ENCODE assay signal across 19 mouse cellular contexts in genomic region chr7:67877587-67877986, GRCm38 (mm10).
"Had no signal": no experiment of that assay in that cellular context is flagged by ENCODE, and none has a peak within 500 bp of the region (broad histone marks: within the 10 kb centered on the region; RNA-seq: fewer than 3 reads in every experiment).

No protein-coding gene starts in this region.

- H3K9me3 ChIP-seq: limb, embryonic 12.5 days; limb, embryonic 15.5 days; stomach, embryonic 15.5 days had no signal

- H3K4me1 ChIP-seq: limb, embryonic 12.5 days; limb, embryonic 15.5 days; megakaryocyte, embryonic 14.5 days; stomach, embryonic 15.5 days had no signal

- ATAC-seq: intestine, postnatal 0 days; liver, postnatal 0 days had no signal

- H3K27me3 ChIP-seq: limb, embryonic 12.5 days; limb, embryonic 15.5 days; stomach, embryonic 15.5 days had no signal

- DNase-seq: kidney, adult 2 months; kidney, postnatal 36 days; layer of hippocampus, postnatal 36 days; liver, postnatal 0 days; lung, embryonic 14.5 days; midbrain, embryonic 14.5 days; spleen, adult 18-20 months; thymus, adult 18-20 months; thymus, postnatal 36 days had no signal

- H3K4me3 ChIP-seq: left cerebral cortex, adult 2 months; limb, embryonic 12.5 days; limb, embryonic 15.5 days; megakaryocyte, embryonic 14.5 days; stomach, embryonic 15.5 days had no signal

- H3K4me2 ChIP-seq: limb, embryonic 12.5 days; limb, embryonic 15.5 days; liver, embryonic 11.5 days; lung, embryonic 14.5 days; midbrain, embryonic 11.5 days; stomach, embryonic 15.5 days had no signal

- H3K36me3 ChIP-seq: limb, embryonic 12.5 days; limb, embryonic 15.5 days; stomach, embryonic 15.5 days had no signal

- H3K27ac ChIP-seq: kidney, postnatal 0 days; left cerebral cortex, adult 2 months; limb, embryonic 12.5 days; limb, embryonic 15.5 days; liver, embryonic 14.5 days; stomach, embryonic 15.5 days had no signal

- H3K9ac ChIP-seq: limb, embryonic 12.5 days; limb, embryonic 15.5 days; liver, embryonic 14.5 days; liver, postnatal 0 days; lung, embryonic 14.5 days; stomach, embryonic 15.5 days had no signal
